Mouse (Mus musculus): ENCODE data around the gene Lamtor5. TPM values are rescaled to one million over a fixed set of nuclear protein-coding genes. Genes with fewer than 3 reads are reported as not detected.

The Lamtor5 gene
- polyA plus RNA-seq, 2 experiments, result 44.7 to 109 TPM

DNA sequence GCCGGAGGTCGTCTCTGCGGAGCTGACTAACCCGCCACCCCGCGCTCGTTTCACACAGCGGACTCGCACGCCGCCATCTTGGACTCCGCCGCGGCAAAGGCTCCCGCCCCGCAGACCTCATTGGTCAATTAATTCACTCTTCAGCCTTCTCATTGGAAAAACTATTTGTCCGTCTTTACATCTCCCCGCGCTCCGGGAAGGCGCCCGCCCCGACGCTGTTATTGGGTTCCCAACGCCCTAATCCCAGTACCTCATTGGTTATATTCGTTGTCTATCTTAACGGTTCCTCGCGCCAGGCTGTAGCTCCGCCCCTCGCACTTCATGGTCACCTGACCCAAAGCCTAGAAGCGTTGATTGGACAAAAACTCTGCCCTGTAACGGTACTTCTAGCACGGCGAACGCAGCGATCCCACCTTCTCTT lies 54.3 kb downstream of the Lamtor5 start:
- H3K36me3 ChIP-seq (replicated peaks; ENCODE audit: control insufficient read depth, insufficient read depth, low read depth), result peaks cover 24% of the 10 kb centered on the region
- under 1% methylated on average over 37 of the region's 37 CpGs for WGBS (ENCODE audit: insufficient replicate concordance)
- no peaks in the 10 kb centered on the region for H3K27me3 ChIP-seq (ENCODE audit: control insufficient read depth, insufficient read depth, low read length)
- H3K4me3 ChIP-seq (ENCODE audit: insufficient read depth in 1 of 2, low read depth in 2 of 2, low read length in 2 of 2), result peak overlapping the region; percentile 93 to 97
- peak; percentile 99 for DNase-seq (ENCODE audit: low read depth in 3 of 3, low spot score in 3 of 3)
- ATAC-seq (ENCODE audit: insufficient read depth), result peak; percentile 87
- TF ChIP-seq CTCF (IDR thresholded peaks at IDR 0.05; ENCODE audit: low read depth) (no peak), EP300 (IDR thresholded peaks at IDR 0.05; ENCODE audit: low read depth) (peak; percentile 31; the same call in 1 of the 2 replicates)
- H3K4me2 ChIP-seq (ENCODE audit: low read depth), result peak overlapping the region; percentile 85
- peaks cover 18 to 19% of the 10 kb centered on the region in 2 experiments for H3K4me1 ChIP-seq (replicated peaks; ENCODE audit: control insufficient read depth in 2 of 2, insufficient read depth in 2 of 2, low read length in 1 of 2)
- H3K9ac ChIP-seq (replicated peaks), result peak overlapping the region; percentile 93
- H3K9me3 ChIP-seq (ENCODE audit: control insufficient read depth, low read length), result no peaks in the 10 kb centered on the region
- H3K27ac ChIP-seq, result peak overlapping the region; percentile 94

Other genes with a start within 250 kb of the Lamtor5 start
- 0.51 and 0.76 TPM in 2 replicates for gene Kcna3, start 242.7 kb upstream of the Lamtor5 start, polyA plus RNA-seq (2012; rRNA removed)
- 0.58 and 1.1 TPM in 2 replicates for gene Kcna3, start 242.7 kb upstream of the Lamtor5 start, polyA plus RNA-seq (2014; fragmentation: Nextera tagmentation; extraction: Ambion mirVana)
- 0.12 and 0.15 TPM in 2 replicates for gene Kcna2, start 177.7 kb upstream of the Lamtor5 start, polyA plus RNA-seq (2012; rRNA removed)
- 0.05 and 0.06 TPM in 2 replicates for gene Kcna2, start 177.7 kb upstream of the Lamtor5 start, polyA plus RNA-seq (2014; fragmentation: Nextera tagmentation; extraction: Ambion mirVana)
- not detected in 2 replicates for gene Kcna10, start 95.8 kb upstream of the Lamtor5 start, polyA plus RNA-seq (2012; rRNA removed)
- gene Kcna10, start 95.8 kb upstream of the Lamtor5 start, polyA plus RNA-seq (2014; fragmentation: Nextera tagmentation; extraction: Ambion mirVana), result not detected in 2 replicates
- 0.05 and 0.08 TPM in 2 replicates for gene Cym, start 57.1 kb upstream of the Lamtor5 start, polyA plus RNA-seq (2012; rRNA removed)
- 0.20 TPM in 1 of 2 replicates, not detected in the other for gene Cym, start 57.1 kb upstream of the Lamtor5 start, polyA plus RNA-seq (2014; fragmentation: Nextera tagmentation; extraction: Ambion mirVana)
- gene A630076J17Rik, start 48.2 kb upstream of the Lamtor5 start, polyA plus RNA-seq (2012; rRNA removed), result not detected in 2 replicates
- 0.10 TPM in 1 of 2 replicates, not detected in the other for gene A630076J17Rik, start 48.2 kb upstream of the Lamtor5 start, polyA plus RNA-seq (2014; fragmentation: Nextera tagmentation; extraction: Ambion mirVana)
- 0.01 and 0.03 TPM in 2 replicates for gene Prok1, start 39.2 kb upstream of the Lamtor5 start, polyA plus RNA-seq (2012; rRNA removed)
- gene Prok1, start 39.2 kb upstream of the Lamtor5 start, polyA plus RNA-seq (2014; fragmentation: Nextera tagmentation; extraction: Ambion mirVana), result not detected in 2 replicates
- 0.03 TPM in 1 of 2 replicates, not detected in the other for gene Slc16a4, start 12.4 kb downstream of the Lamtor5 start, polyA plus RNA-seq (2012; rRNA removed)
- gene Slc16a4, start 12.4 kb downstream of the Lamtor5 start, polyA plus RNA-seq (2014; fragmentation: Nextera tagmentation; extraction: Ambion mirVana), result 0.27 and 0.30 TPM in 2 replicates
- 3.4 and 4.8 TPM in 2 replicates for gene Rbm15, start 54.8 kb downstream of the Lamtor5 start, polyA plus RNA-seq (2012; rRNA removed)
- gene Rbm15, start 54.8 kb downstream of the Lamtor5 start, polyA plus RNA-seq (2014; fragmentation: Nextera tagmentation; extraction: Ambion mirVana), result 8.7 and 9.0 TPM in 2 replicates
- gene Kcnc4, start 180.7 kb downstream of the Lamtor5 start, polyA plus RNA-seq (2012; rRNA removed), result 0.01 TPM in 1 of 2 replicates, not detected in the other
- gene Kcnc4, start 180.7 kb downstream of the Lamtor5 start, polyA plus RNA-seq (2014; fragmentation: Nextera tagmentation; extraction: Ambion mirVana), result not detected in 2 replicates
- 0.12 and 0.15 TPM in 2 replicates for gene Slc6a17, start 239.2 kb downstream of the Lamtor5 start, polyA plus RNA-seq (2012; rRNA removed)
- 0.11 TPM in 1 of 2 replicates, not detected in the other for gene Slc6a17, start 239.2 kb downstream of the Lamtor5 start, polyA plus RNA-seq (2014; fragmentation: Nextera tagmentation; extraction: Ambion mirVana)